Comparison of ENCODE assay signal across 8 mouse cellular contexts in the genomic region with DNA sequence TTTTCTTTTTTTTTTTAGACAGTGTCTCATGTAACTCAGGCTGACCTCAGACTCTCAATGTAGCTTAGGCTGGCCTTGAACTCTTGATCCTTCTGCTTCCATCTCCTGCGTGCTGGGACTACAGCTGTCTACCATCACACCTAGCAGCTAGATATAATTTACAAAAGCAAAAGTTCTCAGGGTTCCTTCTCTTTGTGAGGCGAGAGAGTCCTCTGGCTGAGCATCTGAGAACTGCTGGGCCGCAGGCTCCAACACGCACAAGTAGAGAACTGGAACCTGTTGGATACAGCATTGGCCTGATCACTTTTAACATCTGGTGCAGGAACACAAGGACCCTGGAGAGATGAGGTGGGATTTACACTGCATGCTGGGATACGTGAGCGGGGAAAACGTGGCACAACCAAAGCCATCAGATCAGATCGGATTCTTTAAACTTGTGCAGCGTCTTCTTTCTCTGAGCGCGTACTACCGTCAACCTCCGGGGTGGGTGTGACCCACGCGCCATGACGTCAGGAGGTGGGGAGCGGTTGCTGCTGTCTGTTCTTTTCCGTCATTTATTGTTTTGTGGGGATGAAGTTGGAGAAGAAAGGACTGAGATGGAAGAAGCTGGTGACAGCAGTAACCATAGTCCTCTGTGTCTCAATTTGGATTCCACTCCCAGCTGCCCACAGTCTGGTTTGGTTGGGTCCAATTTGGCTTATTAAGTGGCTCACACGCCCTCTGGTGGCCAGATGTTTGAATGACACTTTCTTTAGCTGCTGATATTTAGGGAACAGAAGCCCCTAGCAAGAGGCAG. TPM values are rescaled to one million over a fixed set of nuclear protein-coding genes. Genes with fewer than 3 reads are reported as not detected.
DNase-seq lines count a peak whose midpoint lies in the region; ATAC-seq and TF ChIP-seq lines count a peak whose summit lies in the region.

No protein-coding gene starts in this region.

- ATAC-seq in hematopoietic stem cell, adult 5-6 weeks (replicated peaks in 1 of 2; ENCODE audit: insufficient read depth in 1 of 2, low FRiP score in 2 of 2, low TSS enrichment in 1 of 2, low read depth in 1 of 2, poor library complexity in 2 of 2, severe bottlenecking in 2 of 2), result peak; percentile 65 to 73
- peak; percentile 71 for ATAC-seq in lung, embryonic 14.5 days (ENCODE audit: insufficient read depth)
- ATAC-seq in neutrophil, adult 5-6 weeks (ENCODE audit: extremely low read depth, insufficient number of reproducible peaks, low FRiP score, poor library complexity, severe bottlenecking), result peak; percentile 69

- no peak for TF ChIP-seq POLR2A in cerebellum, adult 2 months (IDR thresholded peaks at IDR 0.05; ENCODE audit: borderline replicate concordance, insufficient read depth, low read length)
- TF ChIP-seq POLR2A in thymus, adult 2 months (IDR thresholded peaks at IDR 0.05; ENCODE audit: control insufficient read depth, extremely low read depth, insufficient read depth, low read length, poor library complexity), result 0 out of 2 replicates have a peak, but pooled peaks have one; percentile 29

- TF ChIP-seq CTCF in cerebellum, adult 2 months (IDR thresholded peaks at IDR 0.05; ENCODE audit: borderline replicate concordance, insufficient read depth, low read depth, low read length), result peak; percentile 80
- peak; percentile 89 for TF ChIP-seq CTCF in lung, embryonic 14.5 days (IDR thresholded peaks at IDR 0.05; ENCODE audit: low read depth)
- peak; percentile 67; the same call in 1 of the 2 replicates for TF ChIP-seq CTCF in thymus, adult 2 months (IDR thresholded peaks at IDR 0.05; ENCODE audit: borderline replicate concordance, control insufficient read depth, extremely low read depth, insufficient read depth, low read length, poor library complexity)

- H3K4me2 ChIP-seq in lung, embryonic 14.5 days, result peak overlapping the region; percentile 62

- no peaks in the 10 kb centered on the region for H3K36me3 ChIP-seq in lung, embryonic 14.5 days (ENCODE audit: insufficient read depth)
- no peaks in the 10 kb centered on the region for H3K36me3 ChIP-seq in thymus, adult 2 months (ENCODE audit: control insufficient read depth, insufficient read depth, low read length)

- H3K27me3 ChIP-seq in cerebellum, adult 2 months (ENCODE audit: control insufficient read depth, insufficient read depth, low read length), result no peaks in the 10 kb centered on the region
- no peaks in the 10 kb centered on the region for H3K27me3 ChIP-seq in lung, embryonic 14.5 days (ENCODE audit: insufficient read depth, low read length)
- H3K27me3 ChIP-seq in thymus, adult 2 months (ENCODE audit: control insufficient read depth, insufficient read depth, low read length), result no peaks in the 10 kb centered on the region

- H3K9ac ChIP-seq in lung, embryonic 14.5 days, result 0 out of 2 replicates have a peak overlapping the region, but pooled peaks have one; percentile 9

- peak; percentile 96 for DNase-seq in MN1 (ENCODE audit: low spot score)
- DNase-seq in cerebellum, adult 2 months, result peak; percentile 82 to 85
- peak; percentile 91 for DNase-seq in forelimb bud, embryonic 11.5 days (ENCODE audit: low read depth, low spot score)
- peak; percentile 85 to 93 for DNase-seq in layer of hippocampus, adult 8-10 months (ENCODE audit: low spot score in 2 of 2)
- peak; percentile 98 for DNase-seq in lung, embryonic 14.5 days
- DNase-seq in thymus, adult 2 months, result peak; percentile 84

- WGBS in cerebellum, adult 2 months, result 11% methylated on average over 19 of the region's 19 CpGs
- WGBS in lung, embryonic 14.5 days, result 4% methylated on average over 19 of the region's 19 CpGs
- WGBS in thymus, adult 2 months, result 3% methylated on average over 19 of the region's 19 CpGs

- peak overlapping the region; percentile 30 for H3K4me3 ChIP-seq in cerebellum, adult 2 months (replicated peaks; ENCODE audit: insufficient read depth, low read depth, low read length)
- H3K4me3 ChIP-seq in lung, embryonic 14.5 days (ENCODE audit: low read depth, low read length), result peak overlapping the region; percentile 28
- peak overlapping the region; percentile 40 for H3K4me3 ChIP-seq in thymus, adult 2 months (ENCODE audit: control insufficient read depth, insufficient read depth, low read length)

- 0 out of 2 replicates have a peak, but pooled peaks cover 3% of the 10 kb centered on the region for H3K9me3 ChIP-seq in lung, embryonic 14.5 days (ENCODE audit: low read depth, low read length)

- H3K4me1 ChIP-seq in cerebellum, adult 2 months (ENCODE audit: control insufficient read depth, insufficient read depth, low read length), result no peaks in the 10 kb centered on the region
- no peaks in the 10 kb centered on the region for H3K4me1 ChIP-seq in lung, embryonic 14.5 days (ENCODE audit: insufficient read depth)
- H3K4me1 ChIP-seq in thymus, adult 2 months (replicated peaks; ENCODE audit: control insufficient read depth, insufficient read depth, low read length), result peaks cover 25% of the 10 kb centered on the region

- H3K27ac ChIP-seq in cerebellum, adult 2 months (ENCODE audit: insufficient read depth, low read length), result no peak overlapping the region
- peak overlapping the region; percentile 51; the same call in 1 of the 2 replicates for H3K27ac ChIP-seq in lung, embryonic 14.5 days (ENCODE audit: low read depth)
- H3K27ac ChIP-seq in thymus, adult 2 months (ENCODE audit: control insufficient read depth, insufficient read depth, low read length), result peak overlapping the region; percentile 66

RNA-seq across cellular contexts. Expression of gene Hdac7, which starts 5.0 kb away (rescaled TPM):
- 38.3 and 40.9 TPM in 2 replicates for polyA plus RNA-seq in cerebellum, adult 2 months (2012; rRNA removed)
- 15.4 and 18.9 TPM in 2 replicates for total RNA-seq in hematopoietic stem cell, adult 5-6 weeks (2017)
- 10 to 100 TPM; 28.0 to 41.5 (median 34.1) TPM for total RNA-seq in layer of hippocampus, adult 8-10 months (2022)
- 43.8 and 51.2 TPM in 2 replicates for polyA plus RNA-seq in lung, embryonic 14.5 days (2014; fragmentation: Nextera tagmentation; extraction: Ambion mirVana)
- total RNA-seq in neutrophil, adult 5-6 weeks (2017), result 31.8 and 34.7 TPM in 2 replicates
- polyA plus RNA-seq in thymus, adult 2 months (2012; rRNA removed), result 827 and 963 TPM in 2 replicates
